Mouse (Mus musculus) erythroblast, embryonic 14.5 days (primary cell): ENCODE data around the gene Syt17.

Experiments used
- GATA1 ChIP-seq: IDR thresholded peaks from 2 replicates; pipeline ENCODE4 v1.6.1; 2012; ENCODE audit warnings: low read length, inconsistent platforms, mixed read lengths
- TAL1 ChIP-seq: IDR thresholded peaks from 3 replicates; pipeline ENCODE4 v1.6.1; 2012; ENCODE audit warnings: low read length, inconsistent platforms, mixed read lengths

DNA sequence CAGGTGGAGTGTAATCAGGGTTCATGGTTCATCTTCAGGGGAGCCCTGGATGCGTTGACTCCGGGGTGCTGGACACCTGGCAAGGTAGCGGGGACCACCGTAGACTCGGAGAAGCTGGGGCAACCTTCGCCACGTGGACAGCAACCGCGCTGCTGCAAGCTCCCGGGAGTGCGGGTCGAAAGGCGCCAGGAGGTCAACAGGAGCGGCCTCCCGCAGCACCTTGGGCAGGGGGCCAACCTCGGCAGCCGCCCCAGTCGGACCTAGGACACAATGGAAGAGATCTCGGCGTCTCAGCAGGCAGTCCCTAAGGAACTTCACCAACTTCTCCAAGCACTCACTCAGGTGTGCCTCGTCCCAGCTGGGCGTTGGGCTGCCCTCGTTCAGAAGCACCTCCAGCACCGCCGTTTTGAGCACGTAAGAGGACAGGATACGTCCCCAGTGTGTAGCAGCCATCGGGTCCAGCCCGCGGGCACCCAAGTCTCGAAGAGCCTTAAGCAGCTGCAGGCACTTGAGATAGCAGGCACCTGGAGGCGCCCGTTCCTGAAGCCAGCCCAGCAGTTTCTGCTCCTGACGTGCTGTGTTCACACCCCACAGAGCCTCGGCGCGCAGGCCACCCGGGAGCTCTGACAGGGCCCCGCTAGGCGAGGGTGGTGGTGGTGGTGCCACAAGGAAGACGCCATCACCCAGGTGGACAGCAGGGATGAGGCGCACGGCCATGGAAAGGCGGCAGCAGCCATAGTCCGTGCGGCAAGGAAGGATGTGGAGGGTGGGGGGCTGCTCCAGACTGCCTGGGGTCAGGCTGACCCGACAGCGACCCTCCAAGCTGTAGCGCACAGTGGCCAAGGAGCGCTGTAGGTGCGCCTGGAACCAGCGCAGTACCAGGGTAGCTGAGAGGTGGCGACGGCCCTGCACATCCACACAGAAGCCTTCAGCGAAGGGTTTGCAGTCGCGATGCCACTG lies 42.0 kb upstream of the Syt17 start:
- TF ChIP-seq GATA1: no peak
- no peak for TF ChIP-seq TAL1
